Mouse (Mus musculus): ENCODE measurements around the gene Nphp4.

Nphp4 gene

GRCm38 (mm10) chr4:152476427-152477023 lies at the start of gene Nphp4:
TSS of gene Nphp4 (plus strand) at chr4:152476706.
- DNase-seq (ENCODE audit: low spot score), result no peak

- DNase-seq (ENCODE audit: low spot score), result no peak
Measured at GRCm38 (mm10) chr4:152428259-152428658, 48.2 kb upstream of the Nphp4 start.

GRCm38 (mm10) chr4:152432308-152432707 lies 44.2 kb upstream of the Nphp4 start:
- DNase-seq (ENCODE audit: low spot score), result no peak

GRCm38 (mm10) chr4:152434836-152435235 lies 41.7 kb upstream of the Nphp4 start:
- DNase-seq (ENCODE audit: low spot score), result peak; percentile 40

- DNase-seq (ENCODE audit: low spot score), result no peak
Measured at GRCm38 (mm10) chr4:152435255-152435654, 41.3 kb upstream of the Nphp4 start.

GRCm38 (mm10) chr4:152440882-152441281 lies 35.6 kb upstream of the Nphp4 start:
- no peak for DNase-seq (ENCODE audit: low spot score)

GRCm38 (mm10) chr4:152441536-152441935 lies 35.0 kb upstream of the Nphp4 start:
- no peak for DNase-seq (ENCODE audit: low spot score)

- DNase-seq (ENCODE audit: low spot score), result peak; percentile 10
Measured at GRCm38 (mm10) chr4:152446178-152446577, 30.3 kb upstream of the Nphp4 start.

GRCm38 (mm10) chr4:152447731-152448665 lies 28.5 kb upstream of the Nphp4 start:
- DNase-seq (ENCODE audit: low spot score), result no peak

- peak; percentile 41 for DNase-seq (ENCODE audit: low spot score)
Measured at GRCm38 (mm10) chr4:152448666-152449018, 27.9 kb upstream of the Nphp4 start.

GRCm38 (mm10) chr4:152451371-152451770 lies 25.1 kb upstream of the Nphp4 start:
- no peak for DNase-seq (ENCODE audit: low spot score)

GRCm38 (mm10) chr4:152453079-152453478 lies 23.4 kb upstream of the Nphp4 start:
- DNase-seq (ENCODE audit: low spot score), result no peak

- no peak for DNase-seq (ENCODE audit: low spot score)
Measured at GRCm38 (mm10) chr4:152454153-152454552, 22.4 kb upstream of the Nphp4 start.

- DNase-seq (ENCODE audit: low spot score), result no peak
Measured at GRCm38 (mm10) chr4:152456609-152457008, 19.9 kb upstream of the Nphp4 start.

- no peak for DNase-seq (ENCODE audit: low spot score)
Measured at GRCm38 (mm10) chr4:152457673-152458072, 18.8 kb upstream of the Nphp4 start.

- DNase-seq (ENCODE audit: low spot score), result no peak
Measured at GRCm38 (mm10) chr4:152462516-152462915, 14.0 kb upstream of the Nphp4 start.

- no peak for DNase-seq (ENCODE audit: low spot score)
Measured at GRCm38 (mm10) chr4:152463147-152463546, 13.4 kb upstream of the Nphp4 start.

- no peak for DNase-seq (ENCODE audit: low spot score)
Measured at GRCm38 (mm10) chr4:152465116-152465515, 11.4 kb upstream of the Nphp4 start.

- no peak for DNase-seq (ENCODE audit: low spot score)
Measured at GRCm38 (mm10) chr4:152466601-152467000, 9.9 kb upstream of the Nphp4 start.

- no peak for DNase-seq (ENCODE audit: low spot score)
Measured at GRCm38 (mm10) chr4:152467951-152468350, 8.6 kb upstream of the Nphp4 start.

GRCm38 (mm10) chr4:152475941-152476340 lies 565 bp upstream of the Nphp4 start:
- no peak for DNase-seq (ENCODE audit: low spot score)

- no peak for DNase-seq (ENCODE audit: low spot score)
Measured at GRCm38 (mm10) chr4:152477106-152477465, 580 bp downstream of the Nphp4 start.

- DNase-seq (ENCODE audit: low spot score), result peak; percentile 89
Measured at GRCm38 (mm10) chr4:152477466-152478223, 1.1 kb downstream of the Nphp4 start, which contains the start of gene Kcnab2. TSS of gene Kcnab2 (minus strand) at chr4:152477871.
